Mouse (Mus musculus): ENCODE data around the gene Pik3r3.
A peak's percentile ranks its signal among the peaks of the same experiment; 100 is the strongest.
"Not testable (repeated sequence)": the region's sequence is repeated elsewhere in the genome, so short reads cannot be mapped to it uniquely, and the experiment has no call there.

The Pik3r3 gene

DNA sequence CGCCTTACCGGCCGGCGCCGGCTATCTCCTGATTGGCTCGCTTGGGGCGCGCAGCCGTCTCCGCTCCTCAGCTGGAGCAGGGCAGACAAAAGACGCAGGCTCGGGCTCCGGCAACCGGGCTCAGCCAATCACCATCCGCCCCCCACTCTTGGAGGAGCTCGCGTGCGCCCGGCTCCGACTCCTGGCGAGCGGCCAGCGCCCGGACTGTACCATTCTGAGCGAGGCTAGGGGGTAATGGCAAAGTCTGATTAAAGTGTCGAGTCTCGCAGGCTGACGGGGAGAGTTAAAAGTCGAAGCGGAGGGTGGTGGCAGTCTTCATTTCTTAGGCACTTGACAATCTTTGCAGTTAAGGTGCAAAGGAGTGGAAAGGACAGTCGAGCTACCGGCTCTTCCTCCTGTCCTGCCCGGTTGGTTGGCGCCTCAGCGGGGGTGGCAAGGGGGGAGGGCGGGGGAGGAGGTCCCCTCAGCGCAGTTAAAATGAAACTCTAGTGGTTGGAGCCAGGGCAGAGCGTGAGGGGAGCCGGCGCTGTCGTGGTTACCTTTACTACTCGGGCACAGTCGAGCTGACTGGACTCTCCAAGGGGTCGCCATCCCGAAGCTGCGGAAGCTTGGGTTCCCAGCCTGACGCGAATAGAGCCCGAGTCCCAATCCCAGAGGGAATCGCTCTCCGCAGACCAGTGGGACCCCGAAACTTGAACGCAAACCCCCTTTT lies at the start of gene Pik3r3:
Gene Pik3r3 (plus strand): TSS at position 479 of the 712 bp plus-strand sequence.
- DNase-seq (ENCODE audit: low spot score in 2 of 2) = peak; percentile 92 to 98

DNA sequence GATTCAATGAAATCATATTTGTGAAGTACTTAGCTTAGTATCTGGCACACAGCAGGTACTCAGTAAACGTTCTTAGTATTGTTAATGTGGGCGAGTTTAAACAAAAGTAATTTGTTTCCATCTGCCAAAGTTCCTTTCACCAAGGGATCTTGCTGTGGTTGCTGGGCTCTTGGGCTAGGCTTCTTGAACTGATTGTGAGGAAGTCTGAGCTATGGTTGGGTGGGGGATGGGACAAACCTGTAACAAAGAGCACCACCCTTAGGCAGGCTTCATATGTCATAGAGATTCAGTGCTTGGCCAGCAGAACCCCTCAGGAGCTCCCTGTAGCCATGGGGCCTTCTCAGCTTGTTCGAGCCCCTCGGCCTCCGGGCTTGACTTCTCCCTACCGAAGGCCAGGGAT lies 48.3 kb upstream of the Pik3r3 start, which contains the start of the genes 1700042G07Rik and Gm49337:
Gene 1700042G07Rik (plus strand): TSS at position 301 of the 400 bp plus-strand sequence.
Gene Gm49337 (plus strand): TSS at position 313 of the 400 bp plus-strand sequence.
- no peak for DNase-seq (ENCODE audit: low spot score in 2 of 2)

DNA sequence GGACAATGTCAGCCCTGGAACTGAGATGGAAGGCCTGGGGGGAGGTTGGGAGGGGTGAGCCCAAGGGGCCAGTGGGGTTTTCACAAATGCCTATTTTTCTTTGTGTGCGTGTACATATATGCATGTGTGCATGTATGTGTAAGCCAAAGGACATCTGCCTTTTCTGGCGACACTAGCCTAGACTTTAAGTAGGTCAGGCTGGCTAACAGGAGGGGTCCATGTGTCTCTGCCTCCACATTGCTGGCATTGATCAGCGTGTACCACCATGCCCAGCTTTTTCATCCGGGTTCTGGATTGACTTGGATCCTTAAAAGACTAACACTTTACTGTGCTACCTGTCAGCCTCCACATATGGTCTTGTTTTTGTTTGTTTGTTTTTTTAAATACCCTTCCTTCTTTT lies 47.7 kb upstream of the Pik3r3 start:
- no peak for DNase-seq (ENCODE audit: low spot score in 2 of 2)

DNA sequence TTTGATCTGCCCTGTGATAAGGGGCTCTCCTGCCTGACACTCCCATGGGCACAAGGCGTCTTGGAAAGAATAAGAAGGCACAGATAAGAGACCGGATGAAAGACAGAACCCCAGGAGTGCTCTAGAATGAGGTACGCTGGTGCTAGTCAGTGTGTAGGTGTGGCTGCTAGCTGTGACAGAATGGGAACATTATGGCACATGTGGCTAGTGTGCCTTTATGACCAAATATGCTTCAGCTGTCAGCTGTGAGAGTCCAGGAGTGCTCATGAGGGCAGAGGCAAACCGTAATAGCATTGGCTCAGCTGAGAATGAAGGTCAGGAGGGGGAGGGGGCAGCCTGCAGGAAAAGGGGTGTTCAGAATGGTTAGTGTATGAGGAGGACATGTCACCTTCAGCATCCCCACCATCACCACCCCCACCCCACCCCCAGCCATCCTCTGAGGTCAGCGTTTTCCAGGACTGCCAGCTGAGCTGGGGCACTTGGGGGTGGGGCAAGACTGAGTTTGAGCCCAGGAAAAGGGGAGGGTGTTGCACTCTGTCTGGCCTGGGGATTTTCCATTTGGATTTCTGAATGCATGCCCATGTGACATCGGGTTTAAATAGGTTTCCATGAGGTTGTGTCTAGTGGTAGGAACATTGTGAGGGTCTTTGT lies 46.8 kb upstream of the Pik3r3 start:
- DNase-seq (ENCODE audit: low spot score in 2 of 2) = no peak

DNA sequence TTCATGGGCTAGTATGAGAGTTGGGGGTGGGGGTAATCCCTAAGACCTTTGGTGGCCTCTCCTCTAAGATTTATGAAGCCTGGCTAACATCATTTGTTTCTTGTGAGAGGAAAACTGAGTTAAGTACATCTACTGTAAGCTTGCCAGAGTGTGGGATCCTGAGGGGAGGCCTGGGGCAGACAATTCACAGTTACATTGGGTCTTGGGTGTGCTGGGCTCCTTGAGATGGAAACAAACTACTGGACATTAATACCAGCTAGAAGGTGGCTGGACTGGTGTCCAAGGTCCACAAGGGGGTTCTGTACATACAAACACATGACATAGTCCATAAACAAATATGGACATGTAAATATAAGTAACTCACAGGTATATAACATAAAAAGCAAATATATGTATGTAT lies 46.3 kb upstream of the Pik3r3 start:
- no peak for DNase-seq (ENCODE audit: low spot score in 2 of 2)

DNA sequence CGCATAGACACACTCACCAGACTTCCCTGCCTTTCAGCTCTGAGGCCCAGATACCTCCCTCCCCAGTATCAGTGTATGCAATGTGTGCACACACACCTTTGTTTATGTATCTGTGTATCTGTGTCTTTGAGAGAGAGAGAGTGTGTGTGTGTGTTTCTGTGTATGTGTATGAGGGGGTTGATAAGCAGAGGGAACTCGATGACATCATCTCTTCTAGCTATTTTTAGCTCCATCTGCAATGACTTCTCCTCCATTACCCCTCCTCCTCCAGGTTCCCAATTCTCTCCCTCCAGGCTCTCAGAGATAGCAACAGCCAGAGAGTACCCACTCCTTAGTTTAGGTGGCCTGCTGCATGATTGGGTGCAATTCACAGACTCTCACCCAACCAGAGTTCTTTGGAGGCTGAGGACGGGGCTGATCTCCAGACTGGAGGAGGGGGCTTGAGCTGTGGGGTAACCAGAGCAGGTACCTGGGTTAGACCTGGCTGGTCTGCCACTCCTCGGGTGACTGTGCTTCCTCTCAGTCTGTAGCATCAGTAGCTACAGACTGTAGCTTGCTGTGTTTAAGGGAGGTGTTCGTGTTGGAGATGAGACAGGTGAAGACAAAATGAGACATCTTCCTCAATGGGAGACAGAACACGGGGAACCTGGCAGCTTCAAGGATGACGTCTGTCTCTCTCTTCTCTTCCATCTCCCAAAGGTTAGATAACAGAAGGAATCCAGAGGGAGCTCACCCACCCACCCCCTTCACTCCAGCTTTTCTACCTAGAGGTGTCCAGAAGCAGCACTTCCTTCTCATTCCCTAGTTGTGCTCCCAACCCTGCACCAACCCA lies 45.5 kb upstream of the Pik3r3 start:
- no peak for DNase-seq (ENCODE audit: low spot score in 2 of 2)

DNA sequence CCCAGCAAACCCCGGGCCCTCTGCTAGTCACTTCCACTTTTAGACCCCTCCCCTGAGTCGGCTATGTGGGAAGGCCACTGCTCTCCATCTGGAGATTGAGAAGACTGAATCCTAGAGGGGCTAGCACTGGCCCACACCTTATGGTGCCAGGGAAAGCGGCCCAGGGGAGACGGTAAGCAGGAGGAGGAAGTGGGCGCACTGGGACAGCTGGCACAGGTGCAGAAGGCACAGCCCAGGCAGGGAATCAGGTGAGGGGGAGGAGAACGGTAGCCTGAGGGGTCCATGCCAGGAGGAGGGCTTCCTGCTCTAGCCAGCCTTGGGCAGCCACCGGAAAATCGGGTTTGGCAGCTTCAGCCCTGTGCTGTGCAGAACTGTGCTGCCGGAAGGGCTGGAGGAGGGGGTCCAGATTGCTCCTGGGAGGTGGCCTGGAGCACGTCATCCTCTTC lies 44.9 kb upstream of the Pik3r3 start:
- peak; percentile 68 to 84 for DNase-seq (ENCODE audit: low spot score in 2 of 2)

DNA sequence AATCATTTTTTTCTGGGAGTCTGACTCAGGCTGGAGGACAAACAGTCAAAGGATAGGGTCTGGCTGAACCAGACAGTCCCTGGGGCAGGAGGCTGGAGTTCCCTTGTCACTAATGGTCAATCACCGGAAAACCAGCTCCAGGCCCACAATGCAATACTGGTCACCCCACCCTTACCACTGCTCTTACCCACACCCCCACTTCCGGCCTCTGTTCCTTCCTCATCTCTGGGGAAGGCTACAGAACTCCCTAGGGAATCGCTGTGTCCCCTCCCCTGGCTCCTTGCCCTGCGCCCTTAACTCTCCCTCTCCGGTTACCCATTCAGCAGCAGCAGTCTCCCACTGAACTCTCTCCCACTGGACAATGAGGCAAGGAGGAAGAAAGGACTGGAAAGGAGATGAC lies 44.3 kb upstream of the Pik3r3 start:
- peak in 1 of 2 experiments; percentile 63 for DNase-seq (ENCODE audit: low spot score in 2 of 2)

DNA sequence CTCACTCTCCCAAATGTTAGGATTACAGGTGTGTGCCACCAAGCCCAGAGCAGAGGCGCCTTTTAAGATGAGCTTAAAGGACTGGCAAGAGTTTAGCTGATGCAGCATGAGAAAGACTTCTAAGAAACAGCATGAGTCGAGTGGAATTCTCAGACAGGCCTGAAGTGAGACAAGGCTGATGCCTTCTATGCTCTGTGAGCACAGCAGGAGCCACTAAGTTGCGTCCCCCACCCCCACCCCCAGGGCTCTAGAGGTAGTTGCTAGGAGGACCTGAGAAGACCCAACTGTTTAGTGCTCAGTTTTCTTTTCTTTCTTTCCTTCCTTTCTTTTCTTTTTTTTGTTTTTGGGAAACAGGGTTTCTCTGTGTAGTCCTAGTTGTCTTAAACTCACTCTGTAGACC lies 39.3 kb upstream of the Pik3r3 start:
- no peak for DNase-seq (ENCODE audit: low spot score in 2 of 2)

DNA sequence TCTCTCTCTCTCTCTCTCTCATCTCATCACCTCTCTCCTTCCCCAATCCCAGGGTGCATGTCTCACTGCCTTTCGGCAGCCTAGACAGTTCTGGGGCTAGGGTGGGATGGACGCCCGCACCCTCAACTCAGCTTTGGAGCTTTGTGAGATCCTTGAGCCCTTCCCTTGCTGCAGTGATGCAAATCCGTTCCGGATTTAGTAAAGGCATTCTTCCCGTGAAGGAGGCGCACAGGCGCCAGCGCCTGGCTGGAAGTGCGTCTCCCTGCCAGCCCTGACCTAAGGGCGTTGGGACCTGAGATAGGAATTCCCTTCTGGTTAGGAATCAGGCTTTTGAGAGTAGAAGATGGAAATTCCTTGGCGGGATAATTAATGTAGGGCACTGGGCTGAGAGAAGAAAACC lies 38.7 kb upstream of the Pik3r3 start:
- no peak for DNase-seq (ENCODE audit: low spot score in 2 of 2)

DNA sequence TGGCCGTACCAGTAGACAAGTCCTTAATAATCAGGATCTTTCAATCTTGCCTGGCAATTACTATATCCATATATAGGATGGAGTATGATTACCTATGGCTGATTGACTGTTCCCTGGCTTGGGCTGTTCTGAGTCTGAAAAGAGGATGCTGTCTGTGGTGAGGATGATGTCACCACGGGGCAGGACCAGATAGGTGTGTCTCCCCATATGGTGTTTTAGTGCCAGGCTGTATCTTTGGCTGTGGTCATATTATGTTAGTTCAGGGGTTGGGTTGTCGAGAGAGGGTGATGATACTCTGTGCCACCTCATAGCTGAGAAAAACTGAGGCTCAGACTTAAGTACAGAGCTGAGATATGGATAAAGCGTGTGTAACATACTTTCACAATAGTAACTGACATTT lies 36.3 kb upstream of the Pik3r3 start:
- DNase-seq (ENCODE audit: low spot score in 2 of 2) = no peak

DNA sequence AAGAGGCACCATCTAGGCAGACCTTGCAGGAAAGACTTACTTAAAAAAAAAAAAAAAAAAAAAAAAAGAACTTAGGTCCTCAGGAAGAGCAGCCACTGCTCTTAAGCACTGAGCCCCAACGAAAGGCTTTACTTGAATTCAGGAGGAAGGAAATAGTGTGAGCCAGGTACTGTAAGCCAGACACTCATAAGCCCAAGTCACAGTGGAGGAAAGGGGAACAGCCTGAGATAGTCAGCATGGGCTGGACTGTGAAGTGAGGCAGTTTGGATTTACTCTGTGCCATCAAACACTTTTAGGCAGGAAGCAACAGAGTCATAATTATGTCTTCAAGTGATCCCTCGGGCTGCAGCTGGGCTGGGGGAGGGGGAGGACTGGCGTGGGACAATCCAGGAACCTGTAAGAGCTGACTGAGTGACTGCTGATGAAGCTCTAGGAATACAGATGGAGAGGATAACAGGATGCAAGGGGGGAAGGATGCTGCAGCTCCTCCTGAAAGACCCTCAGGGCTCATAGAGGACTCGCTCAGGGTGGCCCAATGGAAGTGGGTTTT lies 29.1 kb upstream of the Pik3r3 start:
- DNase-seq (ENCODE audit: low spot score in 2 of 2) = no peak

DNA sequence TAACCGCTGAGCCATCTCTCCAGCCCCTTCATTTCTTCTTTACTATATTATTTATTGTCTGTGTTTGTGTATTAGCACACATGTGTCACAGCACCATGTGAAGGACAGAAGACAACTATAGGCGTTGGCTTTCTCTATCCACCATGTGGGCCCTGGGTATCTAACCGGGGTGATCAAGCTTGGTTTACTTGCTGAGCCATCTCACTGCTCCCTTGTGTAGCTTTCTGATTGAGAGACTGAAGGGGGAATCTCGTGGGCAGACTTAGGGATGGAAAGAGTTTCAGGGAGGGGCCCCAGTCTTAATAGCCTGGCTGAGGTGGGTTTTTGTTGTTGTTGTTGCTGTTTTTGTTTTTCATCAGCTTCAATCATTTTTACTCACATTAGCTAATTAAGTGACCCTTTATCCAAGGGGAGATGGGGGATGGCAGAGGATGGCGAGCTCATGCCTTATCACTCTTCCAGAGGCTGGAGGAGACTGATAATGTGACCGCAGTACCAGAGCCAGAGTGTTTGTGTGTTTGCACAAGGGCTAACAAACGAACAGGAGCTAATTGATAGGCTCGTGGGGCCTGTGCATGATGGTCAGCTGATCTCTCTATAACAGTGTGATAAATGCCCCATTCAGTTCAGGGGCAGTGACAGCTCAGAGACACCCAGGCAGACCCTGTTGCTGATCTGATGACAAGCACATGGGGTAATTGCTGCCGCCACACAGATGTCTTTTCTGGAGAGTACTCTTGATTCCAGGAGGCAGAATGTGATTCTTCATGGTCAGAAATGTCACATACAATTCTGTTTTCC lies 27.6 kb upstream of the Pik3r3 start:
- DNase-seq (ENCODE audit: low spot score in 2 of 2) = no peak

DNA sequence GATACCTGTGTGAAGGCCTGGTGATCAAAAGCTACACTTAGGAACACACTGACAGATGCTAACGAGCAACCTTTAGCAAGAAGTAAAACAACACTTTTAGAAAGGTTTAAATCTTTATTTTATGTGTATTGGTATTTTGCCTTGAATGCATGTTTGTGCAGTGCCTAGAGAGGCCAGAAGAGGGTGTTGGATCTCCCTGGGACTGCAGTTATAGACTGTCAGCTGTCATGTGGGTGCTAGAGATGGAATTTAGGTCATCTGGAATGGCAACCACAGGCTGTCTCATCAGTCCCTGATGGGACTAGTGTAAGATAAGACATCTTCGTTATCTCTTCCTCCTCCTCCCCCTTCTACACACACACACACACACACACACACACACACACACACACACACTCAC lies 23.0 kb upstream of the Pik3r3 start:
- no peak for DNase-seq (ENCODE audit: low spot score in 2 of 2)

DNA sequence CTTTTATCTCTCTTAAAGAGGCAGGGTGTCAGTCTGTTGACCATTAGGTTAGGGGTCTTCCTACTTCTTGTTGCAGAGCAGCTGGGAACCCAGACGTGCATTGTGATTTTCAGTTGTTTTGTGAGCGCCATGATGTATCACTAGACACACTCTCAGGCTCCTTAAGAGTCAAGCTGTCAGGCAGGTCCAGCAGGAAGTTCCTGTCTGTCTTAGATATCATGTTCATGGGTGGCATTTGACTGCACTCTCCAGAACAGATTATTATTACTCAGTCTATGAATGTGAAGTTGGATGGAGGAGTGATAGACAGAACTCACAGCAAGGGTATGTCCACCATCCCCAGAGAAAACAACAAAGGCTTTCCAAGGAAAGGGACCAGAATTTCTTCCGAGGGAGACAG lies 17.0 kb upstream of the Pik3r3 start:
- peak in 1 of 2 experiments; percentile 24 for DNase-seq (ENCODE audit: low spot score in 2 of 2)

DNA sequence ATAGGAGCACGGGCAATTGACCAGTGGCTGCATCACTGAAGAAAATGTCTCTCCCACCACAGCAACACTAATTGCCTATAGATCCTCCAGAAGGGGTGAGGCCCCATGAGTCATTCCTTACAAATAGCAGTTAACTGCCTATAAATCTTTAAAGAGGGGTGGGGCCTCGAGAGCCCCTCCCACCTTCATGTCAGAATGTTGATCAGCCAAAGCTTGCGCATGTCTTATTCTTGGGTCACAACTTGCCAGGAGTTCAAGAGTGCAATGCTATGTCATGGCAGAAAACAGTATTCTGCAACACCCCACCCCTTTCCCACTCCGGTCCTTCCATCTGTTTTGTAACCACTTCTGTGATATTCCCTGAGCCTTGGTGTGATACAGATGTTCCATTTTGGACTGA lies 14.9 kb upstream of the Pik3r3 start:
- DNase-seq (ENCODE audit: low spot score in 2 of 2) = no peak

DNA sequence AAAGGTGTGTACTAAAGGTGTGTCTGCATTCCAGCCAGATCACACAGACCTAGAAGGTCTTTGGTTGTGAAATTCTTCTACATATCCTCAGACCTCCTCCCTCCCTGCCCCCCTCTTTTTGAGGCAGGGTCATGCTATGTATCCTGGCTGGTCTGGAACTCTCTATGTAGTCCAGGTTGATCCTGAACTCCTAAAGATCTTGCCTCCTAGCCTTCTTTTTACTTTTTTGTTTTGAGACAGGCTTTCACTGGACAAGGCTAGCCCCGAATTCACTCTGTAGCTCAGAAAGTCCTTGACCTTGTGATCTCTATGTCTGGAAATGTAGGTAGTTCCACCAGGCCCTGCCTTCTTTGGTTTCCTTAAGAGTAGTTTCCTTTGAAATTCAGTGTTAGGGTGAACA lies 12.5 kb upstream of the Pik3r3 start:
- DNase-seq (ENCODE audit: low spot score in 2 of 2) = no peak

DNA sequence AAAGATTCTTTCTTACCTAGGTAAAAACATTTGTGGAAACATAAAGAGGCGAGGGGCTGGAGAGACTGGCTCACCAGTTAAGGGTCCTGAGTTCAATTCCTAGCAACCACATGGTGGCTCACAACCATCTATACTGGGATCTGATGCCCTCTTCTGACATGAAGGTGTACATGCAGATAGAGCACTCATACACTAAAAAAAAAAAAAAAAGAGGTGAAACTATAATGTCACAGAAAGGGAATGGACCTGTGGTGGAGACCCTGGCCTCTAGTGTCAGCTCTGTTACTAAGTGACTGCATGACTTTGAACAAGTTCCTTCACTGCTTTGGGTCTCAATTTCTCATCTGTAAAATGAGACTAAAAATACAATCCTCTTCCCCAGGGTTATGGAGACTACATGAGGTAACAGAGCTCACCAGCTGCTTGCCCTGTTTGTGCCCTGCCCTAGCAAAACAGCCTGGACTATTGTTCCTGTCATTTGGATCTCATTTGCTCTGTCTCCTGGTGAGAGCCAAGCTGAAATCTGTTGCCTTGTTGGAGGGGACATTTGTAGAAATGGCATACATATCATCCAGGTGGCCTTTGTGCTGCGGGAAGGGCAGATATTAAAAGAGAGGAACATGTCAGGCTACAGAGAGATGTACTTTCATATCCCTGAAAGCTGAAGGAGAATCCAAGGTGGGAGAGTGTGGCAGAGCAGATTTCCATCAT lies 5.4 kb upstream of the Pik3r3 start:
- DNase-seq (ENCODE audit: low spot score in 2 of 2) = no peak

DNA sequence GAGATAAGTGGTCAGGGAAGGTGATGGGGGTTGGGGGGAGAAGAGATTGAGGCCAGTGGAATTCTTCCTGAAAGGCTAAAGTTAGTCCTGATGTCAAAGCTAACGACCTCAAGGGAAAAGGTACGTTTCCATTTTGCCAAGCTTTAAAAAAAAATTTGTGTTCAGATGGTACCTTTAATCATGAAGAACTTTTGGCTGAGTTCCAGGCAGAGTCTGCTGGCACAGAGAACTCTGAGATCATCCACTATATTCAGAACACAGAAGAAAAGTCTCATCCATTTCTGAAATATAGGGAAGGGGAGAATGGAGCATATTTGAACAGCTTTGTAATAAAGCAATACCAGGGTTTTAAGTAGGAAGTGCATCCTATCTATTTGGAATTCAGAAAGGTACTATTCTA lies 4.4 kb upstream of the Pik3r3 start:
- no peak for DNase-seq (ENCODE audit: low spot score in 2 of 2)

DNA sequence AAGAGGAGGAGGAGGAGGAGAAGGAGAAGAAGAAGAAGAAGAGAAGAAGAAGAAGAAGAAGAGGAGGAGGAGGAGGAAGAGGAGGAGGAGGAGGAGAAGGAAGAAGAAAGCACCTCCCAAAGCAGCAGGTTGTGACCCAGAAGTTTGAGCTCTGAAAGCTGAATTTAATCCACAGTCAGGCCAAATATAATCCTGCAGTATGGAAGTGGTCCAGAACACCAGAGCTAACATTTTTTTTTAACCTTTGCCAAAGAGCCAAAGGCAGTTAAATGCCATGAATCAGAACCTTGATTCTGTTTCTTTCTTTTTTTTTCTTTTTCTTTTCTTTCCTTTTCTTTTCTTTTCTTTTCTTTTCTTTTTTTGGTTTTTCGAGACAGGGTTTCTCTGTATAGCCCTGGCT lies 3.8 kb upstream of the Pik3r3 start:
- DNase-seq (ENCODE audit: low spot score in 2 of 2) = not testable (repeated sequence)

DNA sequence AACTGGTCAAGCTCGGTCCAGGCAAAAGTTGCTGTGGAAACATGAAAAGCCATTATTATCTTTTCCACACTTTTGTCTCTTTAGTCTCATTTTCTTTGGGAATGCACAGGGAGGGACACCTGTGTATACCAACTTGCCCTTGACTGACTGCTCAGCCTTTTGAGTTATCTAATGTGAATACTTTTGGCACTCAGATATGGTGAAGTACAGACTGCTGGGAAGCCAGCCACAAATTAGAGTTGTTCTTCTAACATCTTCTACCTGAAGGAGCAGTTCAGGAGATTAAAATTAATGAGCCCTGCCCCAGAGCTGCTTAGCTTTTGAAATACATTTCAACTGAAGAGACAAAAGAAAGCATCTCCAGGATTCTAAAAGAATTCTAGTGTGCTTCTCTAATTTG lies 2.4 kb upstream of the Pik3r3 start:
- DNase-seq (ENCODE audit: low spot score in 2 of 2) = no peak
